In the genomic region with DNA sequence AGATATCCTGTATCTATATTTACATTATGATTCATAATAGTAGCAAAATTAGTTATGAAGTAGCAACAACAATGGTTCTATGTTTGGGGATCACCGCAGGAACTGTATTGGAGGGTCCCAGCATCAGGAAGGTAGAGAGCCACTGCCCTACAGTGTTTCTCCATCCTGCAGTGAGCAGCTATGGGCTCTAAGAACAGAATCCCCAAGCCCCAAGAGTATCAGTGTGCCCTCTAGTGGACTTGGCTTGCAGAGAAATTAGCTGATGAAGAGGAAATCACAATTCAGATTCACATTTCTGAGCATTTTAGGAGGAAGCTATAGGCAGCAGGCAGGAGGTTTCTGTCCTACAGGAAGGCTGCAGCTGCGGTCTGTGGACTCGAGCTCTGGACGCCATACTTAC, we compare ENCODE assay signal across 9 mouse cellular contexts.
A peak's percentile ranks its signal among the peaks of the same experiment; 100 is the strongest.
DNase-seq lines count a peak whose midpoint lies in the region; ATAC-seq and TF ChIP-seq lines count a peak whose summit lies in the region.
"Had no signal": no experiment of that assay in that cellular context is flagged by ENCODE, and none has a peak within 500 bp of the region (broad histone marks: within the 10 kb centered on the region; RNA-seq: fewer than 3 reads in every experiment).

No protein-coding gene starts in this region.

- no peaks in the 10 kb centered on the region for H3K79me2 ChIP-seq in CH12.LX (replicated peaks; ENCODE audit: control insufficient read depth, extremely low read depth, insufficient read depth, poor library complexity, severe bottlenecking)

- no peak overlapping the region for H3K4me2 ChIP-seq in hindbrain, embryonic 14.5 days (replicated peaks)
- H3K4me2 ChIP-seq in hindbrain, embryonic 16.5 days (ENCODE audit: low read length) = no peak overlapping the region
- H3K4me2 ChIP-seq in CH12.LX (ENCODE audit: insufficient read depth, low read depth, poor library complexity, severe bottlenecking) = no peak overlapping the region
- no peak overlapping the region for H3K4me2 ChIP-seq in forebrain, embryonic 16.5 days (ENCODE audit: low read length)
- H3K4me2 ChIP-seq: embryonic facial prominence, embryonic 15.5 days had no signal

- dilution Hi-C loops in CH12.LX (cut with MboI; ENCODE audit: extremely low pct_ligation_motif_present, extremely low pct_unique_long_range_greater_than_20kb, low sequenced_read_pairs) = no loop called here

- H3K9me3 ChIP-seq in hindbrain, embryonic 14.5 days (ENCODE audit: control insufficient read depth, low read length) = no peaks in the 10 kb centered on the region
- no peaks in the 10 kb centered on the region for H3K9me3 ChIP-seq in hindbrain, embryonic 16.5 days (ENCODE audit: control insufficient read depth, low read length)
- no peaks in the 10 kb centered on the region for H3K9me3 ChIP-seq in CH12.LX (replicated peaks; ENCODE audit: low read length)
- no peaks in the 10 kb centered on the region for H3K9me3 ChIP-seq in forebrain, embryonic 16.5 days (ENCODE audit: control insufficient read depth, low read length)
- H3K9me3 ChIP-seq: embryonic facial prominence, embryonic 15.5 days had no signal

- no peak for TF ChIP-seq POLR2A in CH12.LX (IDR thresholded peaks at IDR 0.05; ENCODE audit: low read depth, low read length)

- TF ChIP-seq EP300 in CH12.LX (IDR thresholded peaks at IDR 0.05; ENCODE audit: low read length) = no peak

- H3K4me3 ChIP-seq in hindbrain, embryonic 14.5 days (replicated peaks; ENCODE audit: low read length) = no peak overlapping the region
- H3K4me3 ChIP-seq in hindbrain, embryonic 16.5 days (ENCODE audit: low read length) = no peak overlapping the region
- H3K4me3 ChIP-seq in CH12.LX (replicated peaks in 1 of 3; ENCODE audit: low read depth in 2 of 3, low read length in 2 of 3, poor library complexity in 1 of 3) = no peak overlapping the region
- H3K4me3 ChIP-seq in forebrain, embryonic 16.5 days (replicated peaks; ENCODE audit: low read length) = no peak overlapping the region
- H3K4me3 ChIP-seq: embryonic facial prominence, embryonic 15.5 days had no signal

- DNase-seq in hindbrain, embryonic 14.5 days (ENCODE audit: low spot score) = peak; percentile 61
- DNase-seq in 416B (ENCODE audit: low read depth) (peak; percentile 24), CH12.LX (ENCODE audit: extremely low read depth) (peak; percentile 73)
- DNase-seq in retina, embryonic 14.5 days (ENCODE audit: low spot score) = peak; percentile 65

- no peaks in the 10 kb centered on the region for H3K4me1 ChIP-seq in hindbrain, embryonic 14.5 days (replicated peaks; ENCODE audit: control insufficient read depth, insufficient read depth, low read length)
- no peaks in the 10 kb centered on the region for H3K4me1 ChIP-seq in hindbrain, embryonic 16.5 days (ENCODE audit: control insufficient read depth, insufficient read depth, low read depth, low read length)
- H3K4me1 ChIP-seq in CH12.LX (ENCODE audit: control insufficient read depth in 1 of 2, insufficient read depth in 2 of 2) = peaks cover 18 to 48% of the 10 kb centered on the region in 2 experiments
- no peaks in the 10 kb centered on the region for H3K4me1 ChIP-seq in forebrain, embryonic 16.5 days (replicated peaks; ENCODE audit: control insufficient read depth, insufficient read depth, low read length)
- H3K4me1 ChIP-seq: embryonic facial prominence, embryonic 15.5 days had no signal

- WGBS in hindbrain, embryonic 14.5 days = 96% methylated on average over 4 of the region's 4 CpGs
- WGBS in hindbrain, embryonic 16.5 days = 94% methylated on average over 4 of the region's 4 CpGs
- WGBS in forebrain, embryonic 16.5 days = 86% methylated on average over 4 of the region's 4 CpGs

- no peak overlapping the region for H3K9ac ChIP-seq in hindbrain, embryonic 14.5 days
- H3K9ac ChIP-seq in hindbrain, embryonic 16.5 days (ENCODE audit: low read depth, low read length) = no peak overlapping the region
- no peak overlapping the region for H3K9ac ChIP-seq in CH12.LX (ENCODE audit: insufficient read depth, low read depth)
- H3K9ac ChIP-seq in forebrain, embryonic 16.5 days (replicated peaks; ENCODE audit: low read depth, low read length) = no peak overlapping the region
- H3K9ac ChIP-seq: embryonic facial prominence, embryonic 15.5 days had no signal

- ATAC-seq in hindbrain, embryonic 14.5 days (ENCODE audit: low FRiP score) = no peak
- no peak for ATAC-seq in hindbrain, embryonic 16.5 days
- peak; percentile 39; the same call in 1 of the 2 replicates for ATAC-seq in forebrain, embryonic 16.5 days
- ATAC-seq in inflammation-experienced regulatory T-cells, adult 6 months = no peak
- no peak for ATAC-seq in cerebellum, adult (ENCODE audit: insufficient number of reproducible peaks, low FRiP score, low TSS enrichment)

- peak; percentile 75 to 83 for TF ChIP-seq CTCF in CH12.LX (conservative IDR thresholded peaks at IDR 0.05 in 1 of 2, IDR thresholded peaks at IDR 0.05 in 1 of 2; ENCODE audit: low read depth in 2 of 2, low read length in 2 of 2)

- no peak overlapping the region for H3K27ac ChIP-seq in hindbrain, embryonic 14.5 days
- H3K27ac ChIP-seq in hindbrain, embryonic 16.5 days (ENCODE audit: low read depth, low read length) = no peak overlapping the region
- no peak overlapping the region for H3K27ac ChIP-seq in CH12.LX (ENCODE audit: insufficient read depth, low read depth)
- H3K27ac ChIP-seq in forebrain, embryonic 16.5 days (ENCODE audit: low read length) = no peak overlapping the region
- H3K27ac ChIP-seq: embryonic facial prominence, embryonic 15.5 days had no signal

- peaks cover 99% of the 10 kb centered on the region for H3K36me3 ChIP-seq in hindbrain, embryonic 14.5 days (replicated peaks; ENCODE audit: control insufficient read depth, insufficient read depth)
- H3K36me3 ChIP-seq in hindbrain, embryonic 16.5 days (ENCODE audit: control insufficient read depth, insufficient read depth, low read length) = peaks cover 23% of the 10 kb centered on the region
- H3K36me3 ChIP-seq in CH12.LX (replicated peaks in 1 of 2; ENCODE audit: control insufficient read depth in 1 of 2, insufficient read depth in 1 of 2, low read length in 1 of 2) = peaks cover 0 to 2% of the 10 kb centered on the region in 2 experiments
- peaks cover 33% of the 10 kb centered on the region for H3K36me3 ChIP-seq in forebrain, embryonic 16.5 days (ENCODE audit: control insufficient read depth, insufficient read depth)

- in situ Hi-C loops in CH12.LX (cut with MboI; ENCODE audit: low pct_ligation_motif_present, low pct_unique_long_range_greater_than_20kb, low sequenced_read_pairs) = no loop called here

- peak; percentile 75 for TF ChIP-seq RAD21 in CH12.LX (IDR thresholded peaks at IDR 0.05; ENCODE audit: low read depth, low read length)

- no peaks in the 10 kb centered on the region for H3K27me3 ChIP-seq in hindbrain, embryonic 14.5 days (ENCODE audit: control insufficient read depth, insufficient read depth, low read length)
- H3K27me3 ChIP-seq in hindbrain, embryonic 16.5 days (replicated peaks; ENCODE audit: control insufficient read depth, insufficient read depth, low read length) = no peaks in the 10 kb centered on the region
- no peaks in the 10 kb centered on the region for H3K27me3 ChIP-seq in CH12.LX (replicated peaks)
- no peaks in the 10 kb centered on the region for H3K27me3 ChIP-seq in forebrain, embryonic 16.5 days (replicated peaks; ENCODE audit: control insufficient read depth, insufficient read depth, low read length)
- H3K27me3 ChIP-seq: embryonic facial prominence, embryonic 15.5 days had no signal

TF ChIP-seq in CH12.LX, 34 proteins besides CTCF, POLR2A, EP300 and RAD21:
- TF ChIP-seq SIN3A (IDR thresholded peaks at IDR 0.05; ENCODE audit: low read length) = no peak
- TF ChIP-seq SMC3 (IDR thresholded peaks at IDR 0.05; ENCODE audit: low read depth, low read length) = peak; percentile 89
- no peak for TF ChIP-seq MAX (IDR thresholded peaks at IDR 0.05; ENCODE audit: low read length)
- no peak for TF ChIP-seq UBTF (IDR thresholded peaks at IDR 0.05; ENCODE audit: low read depth, low read length)
- TF ChIP-seq ZC3H11A (IDR thresholded peaks at IDR 0.05; ENCODE audit: low read depth, low read length) = peak; percentile 21; the same call in 1 of the 2 replicates
- no peak for TF ChIP-seq NELFE (IDR thresholded peaks at IDR 0.05; ENCODE audit: low read depth, low read length)
